Mouse (Mus musculus) left cerebral cortex, adult 2 months (tissue): ENCODE results near the gene Arhgef10l. TPM values are rescaled to one million over a fixed set of nuclear protein-coding genes. Genes with fewer than 3 reads are reported as not detected.

ENCODE experiments used
- DNase-seq, 2 experiments: peaks; one replicate each; pipeline ENCODE4 v3.0.0; 2021 to 2022; ENCODE audit warnings: low spot score in 2 of 2, mixed read lengths in 1 of 2; ENCODE audit errors: extremely low spot score in 1 of 2
- H3K27ac ChIP-seq: fragments of 200-600 bp; 2 replicates; pipeline ENCODE4 v1.8.1; 2022
- H3K4me3 ChIP-seq: fragments of 200-600 bp; 2 replicates; pipeline ENCODE4 v1.8.1; 2022
- CTCF ChIP-seq: fragments of 200-600 bp; IDR thresholded peaks from 2 replicates; pipeline ENCODE4 v1.8.1; 2022; ENCODE audit warnings: antibody characterized with exemption, mild to moderate bottlenecking, moderate library complexity
- intact Hi-C: fragments of 180-260 bp; cut with DNase I; formaldehyde crosslinking; loops from one replicate; pipeline ENCODE4 v1.15.1; 2025
- total RNA-seq, 2 experiments: library from RNA; stranded (reverse); gene quantifications; 2 replicates each; pipeline ENCODE4 v1.2.3; 2021

The Arhgef10l gene
- total RNA-seq, 2 experiments from 2014 or later = 63.2 to 71.5 TPM

DNA sequence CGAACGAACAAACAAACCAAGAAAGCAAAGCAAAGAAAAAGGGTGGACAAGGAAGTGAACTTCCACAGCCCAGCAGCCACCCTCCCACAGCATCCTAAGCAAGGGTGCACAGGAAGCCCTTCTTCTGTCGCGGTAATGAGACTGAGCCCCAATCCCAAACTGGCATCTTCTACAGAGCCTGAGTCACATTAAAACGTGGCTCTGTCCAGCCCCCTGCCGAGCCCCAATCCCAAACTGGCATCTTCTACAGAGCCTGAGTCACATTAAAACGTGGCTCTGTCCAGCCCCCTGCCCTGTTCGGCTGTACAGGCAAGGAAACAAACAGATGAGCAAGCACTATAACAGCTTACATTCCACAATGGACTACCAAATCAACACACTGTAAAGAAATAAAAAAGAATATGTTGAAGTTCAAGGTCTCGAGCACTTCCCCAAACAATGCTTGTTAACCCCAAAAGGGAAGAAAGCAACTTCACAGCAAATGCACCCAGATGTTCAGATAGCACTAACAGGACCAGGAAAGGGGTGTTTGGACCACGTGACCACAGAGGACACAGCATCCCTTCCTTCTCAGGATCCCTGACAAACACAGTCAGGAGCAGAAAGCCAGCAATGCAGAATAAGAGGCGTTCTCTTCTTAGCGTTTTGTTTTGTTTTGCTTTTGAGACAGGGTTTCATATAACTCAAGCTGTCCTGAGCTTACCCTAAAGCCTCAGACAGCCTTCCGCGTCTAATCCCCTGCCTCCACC, 11.8 kb downstream of the Arhgef10l start:
- no peak overlapping the region for H3K4me3 ChIP-seq
- no peak for DNase-seq
- no peak for TF ChIP-seq CTCF
- H3K27ac ChIP-seq = no peak overlapping the region
- intact Hi-C loops = no loop called here

DNA sequence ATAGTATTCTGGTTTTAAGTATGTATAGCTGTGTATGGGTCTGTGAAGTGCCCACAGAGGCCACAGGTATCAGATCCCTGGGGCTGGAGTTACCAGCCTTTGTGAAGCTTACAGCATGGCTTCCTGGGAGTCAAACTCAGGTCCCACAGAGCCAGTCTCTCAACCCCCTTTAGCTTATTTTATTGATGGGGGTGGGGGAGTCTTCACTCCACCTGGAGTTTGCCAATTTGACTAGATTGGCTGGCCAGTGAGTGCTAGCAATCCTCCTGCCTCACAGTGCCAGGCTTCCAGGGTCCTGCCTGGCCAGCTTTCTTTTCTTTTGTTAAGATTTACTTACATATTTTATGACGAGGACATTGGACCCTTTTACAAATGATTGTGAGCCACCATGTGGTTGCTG, 16.1 kb downstream of the Arhgef10l start:
- Histone ChIP-seq H3K4me3 (no peak overlapping the region), H3K27ac (no peak overlapping the region)
- no peak for TF ChIP-seq CTCF
- intact Hi-C loops = no loop called here
- DNase-seq = no peak

DNA sequence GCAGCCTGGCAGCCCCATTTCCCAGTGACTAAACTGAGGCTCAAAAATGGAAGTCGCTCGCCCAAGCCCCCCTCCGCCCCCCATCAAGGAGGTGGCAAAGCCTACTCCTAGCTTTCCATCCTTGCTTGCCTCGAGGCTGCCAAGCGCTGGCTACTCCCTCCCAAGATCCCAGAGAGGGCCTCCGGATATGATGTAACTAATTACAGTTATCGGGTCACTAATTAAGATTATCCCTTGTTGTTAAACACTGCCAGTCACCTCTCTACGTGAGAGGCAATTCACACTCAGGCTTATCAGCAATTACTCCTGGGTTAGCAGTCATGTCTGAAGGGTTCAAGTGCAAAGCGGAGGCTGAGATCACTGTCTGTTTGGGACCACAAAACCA, 16.6 kb downstream of the Arhgef10l start:
- DNase-seq = no peak
- intact Hi-C loops = no loop called here
- H3K4me3 ChIP-seq = peak overlapping the region; percentile 63
- TF ChIP-seq CTCF = no peak
- peak overlapping the region; percentile 92 for H3K27ac ChIP-seq

DNA sequence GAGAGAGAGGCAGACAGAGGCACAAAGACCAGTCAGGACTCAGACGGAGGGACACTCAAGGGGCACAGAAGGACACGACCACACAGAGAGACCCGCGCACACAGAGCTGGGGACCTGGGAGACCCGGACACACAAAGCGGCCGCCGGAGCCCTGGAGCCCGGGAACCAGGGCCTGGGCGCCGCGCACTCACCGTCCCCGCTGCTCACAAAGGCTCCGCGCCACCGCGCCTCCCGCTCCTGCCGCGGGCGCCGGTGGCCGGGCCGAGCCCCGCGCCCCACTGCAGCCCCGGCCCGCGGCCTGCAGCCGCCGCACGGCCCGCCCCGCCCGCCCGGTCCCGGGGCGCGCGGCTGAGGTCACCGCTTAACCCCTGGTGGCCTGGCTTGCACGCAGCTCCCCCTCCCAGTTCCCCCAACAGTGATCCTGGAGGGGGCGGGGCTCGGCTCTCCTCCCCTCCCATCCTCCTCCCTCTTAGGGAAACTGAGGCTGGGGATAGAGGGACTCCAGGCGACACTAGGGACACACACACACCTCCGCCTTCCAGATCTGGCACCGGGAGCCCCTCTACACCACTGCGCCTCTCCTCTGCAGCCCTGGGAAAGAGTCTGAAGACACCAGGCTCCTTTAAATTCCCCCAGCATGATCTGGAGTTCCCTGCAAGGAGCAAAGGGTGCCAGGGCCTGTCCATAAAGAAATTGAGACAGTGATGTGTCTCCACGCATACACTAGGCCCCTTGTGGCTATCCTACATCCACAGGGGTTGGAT, 17.2 kb downstream of the Arhgef10l start:
- H3K4me3 ChIP-seq = peak overlapping the region; percentile 63
- intact Hi-C loops = no loop called here
- peak; percentile 49 to 58 for DNase-seq
- no peak for TF ChIP-seq CTCF
- peak overlapping the region; percentile 92 for H3K27ac ChIP-seq

DNA sequence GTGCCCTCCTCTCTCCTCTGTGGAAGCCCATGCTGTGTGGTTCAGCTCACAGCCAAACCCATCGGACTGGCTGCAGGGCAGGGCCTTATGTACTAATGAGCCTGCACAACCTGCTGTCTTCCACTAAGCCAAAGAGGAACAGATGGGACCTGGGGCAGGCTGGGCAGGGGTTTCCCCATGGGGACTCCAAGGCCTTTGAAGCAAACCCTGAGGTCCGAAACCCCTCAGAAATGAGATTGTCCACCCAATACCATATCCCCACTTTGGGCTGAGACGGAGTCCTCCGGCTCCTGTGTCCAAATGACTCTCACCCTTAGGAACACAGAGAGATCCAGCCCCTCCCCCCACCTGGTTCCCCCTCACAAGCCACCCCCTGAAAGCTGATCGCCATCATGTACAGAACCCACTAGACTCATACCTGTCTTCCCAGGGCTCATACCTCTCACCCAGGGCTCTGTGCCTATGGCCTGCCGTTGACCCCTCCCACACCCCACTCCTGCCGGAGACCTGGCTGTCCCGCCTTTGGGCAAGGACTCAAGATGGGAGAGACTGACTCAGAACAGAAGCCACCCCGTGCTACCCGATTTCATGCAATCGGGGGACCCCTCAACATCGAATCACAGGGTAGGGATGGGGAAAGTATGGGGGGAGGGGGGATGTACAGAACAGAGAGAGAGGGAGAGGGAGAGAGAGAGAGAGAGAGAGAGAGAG, 17.9 kb downstream of the Arhgef10l start:
- intact Hi-C loops = no loop called here
- Histone ChIP-seq H3K4me3 (peak overlapping the region; percentile 63), H3K27ac (peak overlapping the region; percentile 76)
- TF ChIP-seq CTCF = no peak
- no peak for DNase-seq

DNA sequence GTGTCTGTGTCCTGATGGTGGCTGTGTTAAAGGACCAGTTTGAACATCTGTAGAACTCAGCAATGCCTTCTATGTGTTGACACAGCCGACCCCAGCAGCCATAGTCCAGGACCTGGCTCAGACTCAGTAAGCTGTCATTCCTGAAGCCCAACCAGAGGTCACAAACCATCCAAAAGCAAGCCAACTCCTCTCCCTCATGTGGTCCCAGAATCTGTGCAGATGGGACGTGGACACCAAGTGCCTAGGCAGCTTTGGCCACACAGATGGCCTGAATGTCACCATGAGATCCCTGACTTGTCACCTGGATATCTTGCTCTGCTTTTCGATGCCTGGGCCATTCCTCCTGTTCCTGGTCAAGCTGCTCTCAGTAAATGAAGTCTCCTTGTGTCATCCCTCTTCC, 20.2 kb downstream of the Arhgef10l start:
- intact Hi-C loops = no loop called here
- Histone ChIP-seq H3K27ac (no peak overlapping the region), H3K4me3 (no peak overlapping the region)
- no peak for TF ChIP-seq CTCF
- no peak for DNase-seq

DNA sequence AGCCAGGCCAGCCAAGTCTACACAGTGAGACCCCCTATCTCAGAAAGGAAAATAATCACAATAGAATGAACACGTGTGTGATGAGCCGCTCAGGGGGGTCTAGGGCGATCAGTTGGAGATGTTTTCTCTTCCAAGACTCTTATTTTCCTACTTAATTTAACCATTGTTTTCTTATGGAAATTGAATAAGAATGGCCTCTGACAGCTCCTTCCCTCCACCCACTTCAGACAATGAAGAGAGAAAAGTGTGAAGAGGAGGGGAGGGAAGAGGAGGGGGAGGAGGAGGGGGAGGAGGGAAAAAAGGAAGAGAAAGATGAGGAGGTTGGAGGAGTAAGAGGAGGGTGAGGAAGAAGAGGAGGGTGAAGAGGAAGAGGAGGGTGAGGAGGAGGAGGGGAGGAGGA, 21.1 kb downstream of the Arhgef10l start:
- no peak for DNase-seq
- intact Hi-C loops = no loop called here
- TF ChIP-seq CTCF = no peak
- peak overlapping the region; percentile 40; the same call in 1 of the 2 replicates for H3K27ac ChIP-seq
- H3K4me3 ChIP-seq = no peak overlapping the region

DNA sequence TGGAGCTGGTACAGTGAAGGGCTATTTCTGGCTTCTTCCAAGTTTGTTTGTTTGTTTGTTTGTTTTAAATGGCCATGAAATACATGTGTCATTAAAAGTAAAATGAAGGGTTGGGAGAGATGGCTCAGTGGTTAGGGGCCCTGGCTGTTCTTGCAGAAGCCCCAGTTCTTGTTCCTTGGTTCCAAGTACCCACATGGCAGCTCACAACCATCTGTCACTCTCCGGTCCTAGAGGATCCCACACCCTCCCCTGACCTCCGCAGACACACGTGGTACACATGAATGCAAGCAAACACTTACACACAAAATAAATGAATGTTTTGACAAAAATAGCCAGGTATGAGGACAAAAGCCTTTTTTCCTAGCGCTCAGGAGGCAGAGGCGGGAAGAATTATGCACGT, 21.5 kb downstream of the Arhgef10l start:
- Histone ChIP-seq H3K27ac (peak overlapping the region; percentile 40; the same call in 1 of the 2 replicates), H3K4me3 (no peak overlapping the region)
- DNase-seq = no peak
- TF ChIP-seq CTCF = no peak
- intact Hi-C loops = no loop called here

DNA sequence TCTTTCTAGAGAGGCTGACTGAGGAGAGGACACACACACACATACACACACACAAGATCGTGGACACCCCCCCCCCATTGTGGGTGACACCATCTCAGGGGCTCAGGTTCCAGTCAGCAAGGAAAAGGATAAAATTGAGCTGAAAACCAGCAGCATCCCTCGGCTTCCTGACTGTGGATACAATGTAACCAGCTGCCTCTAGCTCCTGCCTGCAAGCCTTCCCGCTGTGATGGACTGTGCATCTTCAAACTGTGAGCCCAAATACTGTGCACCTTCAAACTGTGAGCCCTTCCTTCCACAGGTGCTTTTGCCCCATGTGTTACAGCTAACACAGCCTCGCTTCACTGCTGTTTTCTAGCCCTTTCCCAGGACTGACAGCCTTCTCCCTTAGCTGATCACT, 23.4 kb downstream of the Arhgef10l start:
- no peak for DNase-seq
- TF ChIP-seq CTCF = no peak
- intact Hi-C loops = no loop called here
- Histone ChIP-seq H3K4me3 (no peak overlapping the region), H3K27ac (peak overlapping the region; percentile 33; the same call in 1 of the 2 replicates)

DNA sequence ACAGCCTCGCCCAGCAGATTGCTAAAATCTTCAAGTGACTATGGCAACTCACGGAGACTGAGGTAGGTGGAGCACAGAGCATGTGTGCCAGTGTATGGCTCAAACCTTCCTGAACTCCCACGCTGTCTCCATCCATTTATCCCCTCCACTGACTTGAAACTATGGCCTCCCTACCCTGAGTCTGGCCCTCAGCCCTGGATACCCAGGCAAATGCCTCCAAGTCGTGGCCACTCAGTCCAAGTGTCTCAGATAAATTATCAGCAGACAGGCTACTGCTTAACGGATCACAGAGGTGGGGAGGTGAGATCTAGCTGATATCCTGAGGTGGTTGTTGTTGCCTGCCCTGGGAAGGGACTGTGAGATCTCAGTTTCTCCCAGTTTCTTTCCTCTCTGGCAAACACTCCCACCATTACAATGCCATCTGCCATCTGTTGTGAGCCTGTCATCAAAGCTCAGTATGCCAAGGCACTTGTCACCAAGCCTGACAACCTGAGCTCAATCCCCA, 24.3 kb downstream of the Arhgef10l start:
- DNase-seq = peak in 1 of 2 experiments; percentile 26
- intact Hi-C loops = no loop called here

DNA sequence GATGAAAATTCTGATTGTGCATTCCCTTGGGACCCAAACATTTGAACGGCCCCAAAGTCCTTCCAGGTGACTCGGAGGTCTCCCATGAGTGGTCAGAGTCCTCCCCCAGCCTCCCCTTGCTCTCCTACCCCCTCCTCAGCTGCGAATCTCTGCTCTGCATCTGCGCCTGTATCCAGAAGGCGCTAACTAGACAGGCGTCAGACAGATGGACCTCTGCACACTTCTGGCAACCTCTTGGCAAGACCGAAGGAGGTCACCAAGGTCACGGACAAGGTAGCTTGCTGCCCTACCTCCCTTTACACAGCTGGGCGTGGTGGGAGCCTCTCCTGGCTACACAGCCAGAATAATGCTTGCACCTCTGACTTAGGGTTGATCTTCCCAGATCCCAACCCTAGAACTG, 25.1 kb downstream of the Arhgef10l start:
- H3K27ac ChIP-seq = peak overlapping the region; percentile 65
- intact Hi-C loops = no loop called here
- no peak for TF ChIP-seq CTCF

More for the DNA sequence above, 24.3 kb downstream of the Arhgef10l start:
- no peak for TF ChIP-seq CTCF
- Histone ChIP-seq H3K27ac (peak overlapping the region; percentile 65), H3K4me3 (no peak overlapping the region)

DNA sequence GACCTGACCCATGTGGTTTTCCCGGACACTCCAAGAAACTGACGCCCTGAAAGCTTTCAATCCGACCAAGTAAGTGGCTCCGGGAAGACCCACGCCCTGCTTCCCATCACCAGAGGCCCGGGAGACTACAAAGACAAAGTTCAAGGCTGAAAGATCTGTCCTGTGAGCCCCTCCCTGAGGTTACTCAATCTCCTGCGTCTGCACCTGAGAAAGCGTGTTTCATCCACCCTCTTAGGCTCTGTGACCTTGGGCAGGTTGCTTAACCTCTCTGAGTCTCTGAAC, 25.6 kb downstream of the Arhgef10l start:
- Histone ChIP-seq H3K4me3 (no peak overlapping the region), H3K27ac (no peak overlapping the region)
- intact Hi-C loops = no loop called here
- TF ChIP-seq CTCF = no peak
- no peak for DNase-seq

More for the DNA sequence above, 25.1 kb downstream of the Arhgef10l start:
- no peak for DNase-seq
- no peak overlapping the region for H3K4me3 ChIP-seq
